Mouse (Mus musculus) brain, embryonic 14.5 days (tissue): Measurements from ENCODE around the gene Ptprj.

Source experiments
- CTCF ChIP-seq: fragments of 200-500 bp; IDR thresholded peaks from 2 replicates; pipeline ENCODE4 v1.5.1; 2012; ENCODE audit warnings: inconsistent platforms, mild to moderate bottlenecking, moderate library complexity, borderline replicate concordance; ENCODE audit not compliant: insufficient read depth, insufficient read length; ENCODE audit errors: extremely low read depth
- POLR2A ChIP-seq: fragments of 200-500 bp; IDR thresholded peaks from 2 replicates; pipeline ENCODE4 v1.6.1; 2012; ENCODE audit warnings: mild to moderate bottlenecking, inconsistent platforms, borderline replicate concordance; ENCODE audit not compliant: poor library complexity, insufficient read depth, insufficient read length, severe bottlenecking; ENCODE audit errors: extremely low read depth

- no peak for TF ChIP-seq CTCF
- no peak for TF ChIP-seq POLR2A
Measured at GRCm38 (mm10) chr2:90558361-90558760, 22.1 kb downstream of the Ptprj start.
